In genomic region chr10:93249901-93250300, GRCm38 (mm10) we compare ENCODE assay signal across 18 mouse cellular contexts.
A peak's percentile ranks its signal among the peaks of the same experiment; 100 is the strongest.
DNase-seq lines count a peak whose midpoint lies in the region; ATAC-seq and TF ChIP-seq lines count a peak whose summit lies in the region.
"Had no signal": no experiment of that assay in that cellular context is flagged by ENCODE, and none has a peak within 500 bp of the region (broad histone marks: within the 10 kb centered on the region; RNA-seq: fewer than 3 reads in every experiment).

No protein-coding gene starts in this region.

- H3K9me3 ChIP-seq in heart, embryonic 12.5 days (replicated peaks) = no peaks in the 10 kb centered on the region
- no peaks in the 10 kb centered on the region for H3K9me3 ChIP-seq in hindbrain, postnatal 0 days (ENCODE audit: low read length)
- no peaks in the 10 kb centered on the region for H3K9me3 ChIP-seq in hindbrain, embryonic 10.5 days
- no peaks in the 10 kb centered on the region for H3K9me3 ChIP-seq in neural tube, embryonic 13.5 days
- no peaks in the 10 kb centered on the region for H3K9me3 ChIP-seq in stomach, embryonic 16.5 days (replicated peaks; ENCODE audit: control insufficient read depth, low read length)

- peaks cover 57% of the 10 kb centered on the region for H3K36me3 ChIP-seq in heart, embryonic 12.5 days
- 0 out of 2 replicates have a peak, but pooled peaks cover 3% of the 10 kb centered on the region for H3K36me3 ChIP-seq in hindbrain, postnatal 0 days (ENCODE audit: insufficient read depth, low read length)
- peaks cover 47% of the 10 kb centered on the region for H3K36me3 ChIP-seq in hindbrain, embryonic 10.5 days
- peaks cover 17% of the 10 kb centered on the region for H3K36me3 ChIP-seq in neural tube, embryonic 13.5 days
- 0 out of 2 replicates have a peak, but pooled peaks cover 3% of the 10 kb centered on the region for H3K36me3 ChIP-seq in stomach, embryonic 16.5 days (ENCODE audit: control insufficient read depth, insufficient read depth, low read length)

- H3K27me3 ChIP-seq in heart, embryonic 12.5 days (replicated peaks) = no peaks in the 10 kb centered on the region
- no peaks in the 10 kb centered on the region for H3K27me3 ChIP-seq in hindbrain, postnatal 0 days (ENCODE audit: insufficient read depth, low read length)
- H3K27me3 ChIP-seq in hindbrain, embryonic 10.5 days (ENCODE audit: insufficient read depth, poor library complexity, severe bottlenecking) = no peaks in the 10 kb centered on the region
- H3K27me3 ChIP-seq in neural tube, embryonic 13.5 days = no peaks in the 10 kb centered on the region
- no peaks in the 10 kb centered on the region for H3K27me3 ChIP-seq in stomach, embryonic 16.5 days (ENCODE audit: control insufficient read depth, insufficient read depth, low read length)

- H3K4me3 ChIP-seq in heart, embryonic 12.5 days = no peak overlapping the region
- H3K4me3 ChIP-seq in hindbrain, postnatal 0 days (ENCODE audit: low read length) = no peak overlapping the region
- no peak overlapping the region for H3K4me3 ChIP-seq in hindbrain, embryonic 10.5 days
- no peak overlapping the region for H3K4me3 ChIP-seq in neural tube, embryonic 13.5 days
- H3K4me3 ChIP-seq in stomach, embryonic 16.5 days (replicated peaks; ENCODE audit: low read length) = no peak overlapping the region
- H3K4me3 ChIP-seq: gastrocnemius, adult 2 months; myocyte had no signal

- DNase-seq in heart, adult 9 months (ENCODE audit: low spot score in 2 of 2) = no peak
- DNase-seq in hindbrain, postnatal 0 days (ENCODE audit: low spot score) = no peak
- no peak for DNase-seq in hindbrain, embryonic 10.5 days (ENCODE audit: low spot score)
- DNase-seq in neural tube, embryonic 10.5 days (ENCODE audit: extremely low spot score, low spot score) = no peak
- no peak for DNase-seq in adipocyte (ENCODE audit: low spot score)
- DNase-seq: adrenal gland, postnatal 36 days; cerebellum, adult 9-11 months; gastrocnemius, adult 2 months; kidney, adult 9 months; kidney, postnatal 4 days; layer of hippocampus, postnatal 36 days; thymus, postnatal 36 days had no signal

- peaks cover 39% of the 10 kb centered on the region for H3K4me1 ChIP-seq in heart, embryonic 12.5 days (replicated peaks)
- 0 out of 2 replicates have a peak, but pooled peaks cover under 1% of the 10 kb centered on the region for H3K4me1 ChIP-seq in hindbrain, postnatal 0 days (ENCODE audit: insufficient read depth, low read length)
- H3K4me1 ChIP-seq in hindbrain, embryonic 10.5 days (replicated peaks) = peaks cover 19% of the 10 kb centered on the region
- peaks cover 48% of the 10 kb centered on the region for H3K4me1 ChIP-seq in neural tube, embryonic 13.5 days (replicated peaks)
- peaks cover 36% of the 10 kb centered on the region for H3K4me1 ChIP-seq in stomach, embryonic 16.5 days (ENCODE audit: control insufficient read depth, insufficient read depth, low read length)

- H3K4me2 ChIP-seq in heart, embryonic 12.5 days = no peak overlapping the region
- no peak overlapping the region for H3K4me2 ChIP-seq in hindbrain, postnatal 0 days (ENCODE audit: low read depth, low read length)
- H3K4me2 ChIP-seq in neural tube, embryonic 13.5 days = no peak overlapping the region
- H3K4me2 ChIP-seq in stomach, embryonic 16.5 days (ENCODE audit: low read depth, low read length) = no peak overlapping the region

- WGBS in heart, embryonic 12.5 days = 74% methylated on average over 7 of the region's 7 CpGs
- WGBS in hindbrain, postnatal 0 days = 53% methylated on average over 7 of the region's 7 CpGs
- 66% methylated on average over 7 of the region's 7 CpGs for WGBS in hindbrain, embryonic 10.5 days
- WGBS in neural tube, embryonic 13.5 days = 68% methylated on average over 7 of the region's 7 CpGs
- 72% methylated on average over 7 of the region's 7 CpGs for WGBS in stomach, embryonic 16.5 days

- no peak for TF ChIP-seq CTCF in hindbrain, postnatal 0 days (IDR thresholded peaks at IDR 0.05; ENCODE audit: low read depth)

- peak overlapping the region; percentile 72; the same call in 1 of the 2 replicates for H3K27ac ChIP-seq in heart, embryonic 12.5 days (ENCODE audit: poor library complexity, severe bottlenecking)
- peak overlapping the region; percentile 20; the same call in 1 of the 2 replicates for H3K27ac ChIP-seq in hindbrain, postnatal 0 days
- no peak overlapping the region for H3K27ac ChIP-seq in hindbrain, embryonic 10.5 days
- peak overlapping the region; percentile 24 for H3K27ac ChIP-seq in neural tube, embryonic 13.5 days (replicated peaks)
- H3K27ac ChIP-seq in stomach, embryonic 16.5 days (ENCODE audit: low read length) = peak overlapping the region; percentile 82

- no peak for ATAC-seq in heart, embryonic 12.5 days (ENCODE audit: insufficient number of reproducible peaks, low FRiP score)
- ATAC-seq in hindbrain, postnatal 0 days = 0 out of 2 replicates have a peak, but pooled peaks have one; percentile 30
- ATAC-seq in neural tube, embryonic 13.5 days (ENCODE audit: low read depth) = no peak
- ATAC-seq in stomach, embryonic 16.5 days (ENCODE audit: insufficient read depth, low FRiP score) = no peak
- ATAC-seq: activated CD4-positive, CD25-positive, alpha-beta regulatory T cell, adult 4 months; forebrain, embryonic 16.5 days had no signal

- H3K9ac ChIP-seq in heart, embryonic 12.5 days = 0 out of 2 replicates have a peak overlapping the region, but pooled peaks have one; percentile 2
- no peak overlapping the region for H3K9ac ChIP-seq in hindbrain, postnatal 0 days (replicated peaks; ENCODE audit: low read length)
- no peak overlapping the region for H3K9ac ChIP-seq in neural tube, embryonic 13.5 days
- no peak overlapping the region for H3K9ac ChIP-seq in stomach, embryonic 16.5 days (ENCODE audit: low read length)
